Comparison of ENCODE assay signal across 20 mouse cellular contexts in the genomic region with DNA sequence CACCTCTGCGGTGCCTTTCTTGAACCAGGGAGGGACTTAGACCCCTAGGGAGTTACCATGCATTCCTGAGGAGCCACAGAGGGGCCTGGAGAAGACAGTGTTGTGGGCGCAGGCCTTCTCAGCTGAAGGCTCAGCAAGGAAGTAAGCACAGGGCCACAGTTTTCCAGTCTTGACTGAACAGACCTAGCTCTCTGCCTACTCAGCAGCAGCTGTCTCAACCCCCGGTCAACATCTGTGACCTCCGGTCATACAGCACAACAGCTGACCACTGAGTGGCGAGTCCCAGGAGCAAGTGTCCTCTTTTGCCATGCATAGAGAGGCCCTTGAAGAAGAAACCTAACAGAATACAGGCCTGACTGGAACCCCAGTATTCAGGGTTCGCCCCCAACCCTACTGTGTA. TPM values are rescaled to one million over a fixed set of nuclear protein-coding genes. Genes with fewer than 3 reads are reported as not detected.
A peak's percentile ranks its signal among the peaks of the same experiment; 100 is the strongest.
DNase-seq lines count a peak whose midpoint lies in the region; ATAC-seq and TF ChIP-seq lines count a peak whose summit lies in the region.
"Had no signal": no experiment of that assay in that cellular context is flagged by ENCODE, and none has a peak within 500 bp of the region (broad histone marks: within the 10 kb centered on the region; RNA-seq: fewer than 3 reads in every experiment).

No protein-coding gene starts in this region.

- H3K36me3 ChIP-seq in intestine, postnatal 0 days (ENCODE audit: control insufficient read depth, insufficient read depth) = peaks cover 32% of the 10 kb centered on the region
- peaks cover 5% of the 10 kb centered on the region for H3K36me3 ChIP-seq in intestine, embryonic 16.5 days (ENCODE audit: control insufficient read depth, insufficient read depth, low read length)
- H3K36me3 ChIP-seq in liver, embryonic 12.5 days = peaks cover 100% of the 10 kb centered on the region

- no peaks in the 10 kb centered on the region for H3K9me3 ChIP-seq in intestine, postnatal 0 days (ENCODE audit: control insufficient read depth)
- no peaks in the 10 kb centered on the region for H3K9me3 ChIP-seq in intestine, embryonic 16.5 days (ENCODE audit: control insufficient read depth, low read length)
- no peaks in the 10 kb centered on the region for H3K9me3 ChIP-seq in liver, embryonic 12.5 days (replicated peaks)
- H3K9me3 ChIP-seq: hindbrain, embryonic 10.5 days; limb, embryonic 13.5 days; neural tube, embryonic 15.5 days had no signal

- TF ChIP-seq CTCF in intestine, postnatal 0 days (IDR thresholded peaks at IDR 0.05; ENCODE audit: low read depth) = no peak

- H3K27me3 ChIP-seq in intestine, postnatal 0 days (replicated peaks; ENCODE audit: control insufficient read depth, insufficient read depth, low read length) = no peaks in the 10 kb centered on the region
- H3K27me3 ChIP-seq in intestine, embryonic 16.5 days (replicated peaks; ENCODE audit: control insufficient read depth, insufficient read depth, low read length) = no peaks in the 10 kb centered on the region
- no peaks in the 10 kb centered on the region for H3K27me3 ChIP-seq in liver, embryonic 12.5 days (replicated peaks)
- H3K27me3 ChIP-seq: limb, embryonic 13.5 days; neural tube, embryonic 15.5 days had no signal

- 75% methylated on average over 6 of the region's 6 CpGs for WGBS in intestine, postnatal 0 days
- 83% methylated on average over 6 of the region's 6 CpGs for WGBS in intestine, embryonic 16.5 days
- WGBS in liver, embryonic 12.5 days (ENCODE audit: insufficient replicate concordance) = 92% methylated on average over 6 of the region's 6 CpGs

- H3K4me3 ChIP-seq in intestine, postnatal 0 days (ENCODE audit: low read depth, low read length) = no peak overlapping the region
- no peak overlapping the region for H3K4me3 ChIP-seq in intestine, embryonic 16.5 days (ENCODE audit: low read length)
- H3K4me3 ChIP-seq in liver, embryonic 12.5 days = no peak overlapping the region
- H3K4me3 ChIP-seq: hindbrain, embryonic 10.5 days; limb, embryonic 13.5 days; neural tube, embryonic 15.5 days had no signal

- 0 out of 2 replicates have a peak overlapping the region, but pooled peaks have one; percentile 6 for H3K27ac ChIP-seq in intestine, postnatal 0 days (ENCODE audit: low read depth, low read length)
- H3K27ac ChIP-seq in intestine, embryonic 16.5 days (ENCODE audit: low read length) = no peak overlapping the region
- 0 out of 2 replicates have a peak overlapping the region, but pooled peaks have one; percentile 43 for H3K27ac ChIP-seq in liver, embryonic 12.5 days
- H3K27ac ChIP-seq: hindbrain, embryonic 10.5 days; hindbrain, postnatal 0 days; limb, embryonic 13.5 days; neural tube, embryonic 15.5 days had no signal

- peaks cover 19% of the 10 kb centered on the region for H3K4me1 ChIP-seq in intestine, postnatal 0 days (replicated peaks; ENCODE audit: control insufficient read depth, insufficient read depth, low read length)
- H3K4me1 ChIP-seq in intestine, embryonic 16.5 days (ENCODE audit: control insufficient read depth, insufficient read depth, low read length) = peaks cover 35% of the 10 kb centered on the region
- peaks cover 56% of the 10 kb centered on the region for H3K4me1 ChIP-seq in liver, embryonic 12.5 days

- ATAC-seq in intestine, postnatal 0 days = no peak
- ATAC-seq in intestine, embryonic 16.5 days = no peak
- ATAC-seq in liver, embryonic 12.5 days = 0 out of 2 replicates have a peak, but pooled peaks have one; percentile 9
- ATAC-seq: forebrain, embryonic 14.5 days; hindbrain, postnatal 0 days had no signal

- H3K9ac ChIP-seq in intestine, postnatal 0 days (ENCODE audit: low read depth, low read length) = no peak overlapping the region
- no peak overlapping the region for H3K9ac ChIP-seq in intestine, embryonic 16.5 days (ENCODE audit: low read depth, low read length)
- H3K9ac ChIP-seq in liver, embryonic 12.5 days = no peak overlapping the region
- H3K9ac ChIP-seq: limb, embryonic 13.5 days; neural tube, embryonic 15.5 days had no signal

- no peak overlapping the region for H3K4me2 ChIP-seq in intestine, postnatal 0 days (replicated peaks; ENCODE audit: low read depth)
- H3K4me2 ChIP-seq in intestine, embryonic 16.5 days (ENCODE audit: low read depth, low read length) = no peak overlapping the region
- no peak overlapping the region for H3K4me2 ChIP-seq in liver, embryonic 12.5 days
- H3K4me2 ChIP-seq: heart, embryonic 11.5 days; limb, embryonic 13.5 days; midbrain, embryonic 11.5 days; neural tube, embryonic 15.5 days had no signal

- no peak for DNase-seq in liver
- peak; percentile 40 to 79 for DNase-seq in kidney, postnatal 25 days
- DNase-seq in yolk sac, embryonic 10.5 days (ENCODE audit: low spot score) = peak; percentile 70
- DNase-seq in heart, adult 9 months (ENCODE audit: low spot score in 2 of 2) = no peak
- DNase-seq: adrenal gland, postnatal 14 days; cerebellum, adult 8-10 months; layer of hippocampus, postnatal 36 days; right cerebral cortex, adult 18-20 months; right cerebral cortex, postnatal 4 days; thymus, postnatal 25 days had no signal

RNA-seq across cellular contexts. Expression of a gene that starts 14.0 kb away (rescaled TPM):
- 6.4 and 6.7 TPM in 2 replicates for polyA plus RNA-seq in intestine, postnatal 0 days (2015; fragmentation: Nextera tagmentation; extraction: Ambion mirVana)
- polyA plus RNA-seq in intestine, embryonic 16.5 days (2015; fragmentation: Nextera tagmentation; extraction: Ambion mirVana) = 3.7 and 4.3 TPM in 2 replicates
- 21.9 and 23.6 TPM in 2 replicates for polyA plus RNA-seq in liver, embryonic 12.5 days (2016; fragmentation: Nextera tagmentation; extraction: Ambion mirVana)

Comparison
In these comparisons a context has a peak if more than half of its experiments do, and no peak if none do; other contexts are left out.
1. DNase-seq: peak in kidney, postnatal 25 days (2 of 2) and yolk sac, embryonic 10.5 days (single experiment); none in liver (single experiment) and heart, adult 9 months (0 of 2).